In genomic region chr13:96431595-96432156, GRCm38 (mm10) we compare ENCODE assay signal across 8 mouse cellular contexts. TPM values are rescaled to one million over a fixed set of nuclear protein-coding genes. Genes with fewer than 3 reads are reported as not detected.
DNase-seq lines count a peak whose midpoint lies in the region; ATAC-seq lines count a peak whose summit lies in the region.

No protein-coding gene starts in this region.

- H3K27ac ChIP-seq in intestine, embryonic 14.5 days (ENCODE audit: low read depth): no peak overlapping the region

- H3K27me3 ChIP-seq in intestine, embryonic 14.5 days (replicated peaks; ENCODE audit: control insufficient read depth, insufficient read depth, low read length): no peaks in the 10 kb centered on the region

- ATAC-seq in intestine, embryonic 14.5 days (replicated peaks; ENCODE audit: low FRiP score, low TSS enrichment, low read depth): peak; percentile 81

- no peaks in the 10 kb centered on the region for H3K36me3 ChIP-seq in intestine, embryonic 14.5 days (ENCODE audit: control insufficient read depth, insufficient read depth, low read length)

- WGBS in intestine, embryonic 14.5 days: 24% methylated on average over 12 of the region's 12 CpGs

- no peak overlapping the region for H3K9ac ChIP-seq in intestine, embryonic 14.5 days (ENCODE audit: low read length)

- H3K4me2 ChIP-seq in intestine, embryonic 14.5 days (ENCODE audit: low read length): peak overlapping the region; percentile 26

- no peaks in the 10 kb centered on the region for H3K9me3 ChIP-seq in intestine, embryonic 14.5 days (ENCODE audit: control insufficient read depth, low read length)

- peak; percentile 88 to 96 for DNase-seq in adrenal gland, adult (ENCODE audit: inconsistent age in 2 of 2, low spot score in 1 of 2)
- peak; percentile 95 for DNase-seq in embryo, embryonic 10.5 days (ENCODE audit: low spot score)
- DNase-seq in gastrocnemius, postnatal 36 days: peak; percentile 80 to 86
- DNase-seq in intestine, embryonic 14.5 days (ENCODE audit: low spot score): peak; percentile 94
- DNase-seq in left cerebral cortex, postnatal 10 days (ENCODE audit: extremely low spot score in 1 of 2, low spot score in 2 of 2): peak; percentile 75 to 90
- peak; percentile 89 for DNase-seq in mesoderm, embryonic 11.5 days (ENCODE audit: low read depth, low spot score)
- peak; percentile 80 for DNase-seq in right cerebral cortex, postnatal 25 days
- DNase-seq in urinary bladder, postnatal 36 days (ENCODE audit: low spot score in 2 of 2): peak; percentile 90

- H3K4me1 ChIP-seq in intestine, embryonic 14.5 days (replicated peaks; ENCODE audit: control insufficient read depth, insufficient read depth, low read length): peaks cover 37% of the 10 kb centered on the region

- intact Hi-C loops in gastrocnemius, postnatal 36 days (cut with DNase I): loop anchor here (2.0 kb wide), 1 partner anchor 163 kb away; no protein-coding TSS in a partner anchor
- intact Hi-C loops in left cerebral cortex, postnatal 10 days (cut with DNase I): loop anchor here (1.0 kb wide), 1 partner anchor 162 kb away; no protein-coding TSS in a partner anchor

- H3K4me3 ChIP-seq in intestine, embryonic 14.5 days (ENCODE audit: low read depth, low read length): no peak overlapping the region

RNA-seq across cellular contexts. Expression of gene Ankdd1b, which starts 39.3 kb away (rescaled TPM):
- under 1 TPM in 1 of 2 experiments, not detected in 1; 0.10 TPM for total RNA-seq in gastrocnemius, postnatal 36 days (2021)
- polyA plus RNA-seq in intestine, embryonic 14.5 days (2014; fragmentation: Nextera tagmentation; extraction: Ambion mirVana): 0.16 and 0.23 TPM in 2 replicates
- total RNA-seq in left cerebral cortex, postnatal 10 days (2021): under 1 TPM; 0.18 to 0.24 TPM

RNA-seq across cellular contexts. Expression of gene Poc5, which starts 43.6 kb away (rescaled TPM):
- 1 to 10 TPM; 6.0 to 6.8 TPM for total RNA-seq in gastrocnemius, postnatal 36 days (2021)
- polyA plus RNA-seq in intestine, embryonic 14.5 days (2014; fragmentation: Nextera tagmentation; extraction: Ambion mirVana): 14.1 and 14.7 TPM in 2 replicates
- total RNA-seq in left cerebral cortex, postnatal 10 days (2021): 10 to 100 TPM; 28.2 to 30.9 TPM

RNA-seq across cellular contexts. Expression of gene Gm17622, which starts 58.9 kb away (rescaled TPM):
- not detected for total RNA-seq in gastrocnemius, postnatal 36 days (2021)
- polyA plus RNA-seq in intestine, embryonic 14.5 days (2014; fragmentation: Nextera tagmentation; extraction: Ambion mirVana): not detected in 2 replicates
- not detected for total RNA-seq in left cerebral cortex, postnatal 10 days (2021)
